In genomic region chr11:96899449-96900306, GRCm38 (mm10) we compare ENCODE assay signal across 10 mouse cellular contexts. TPM values are rescaled to one million over a fixed set of nuclear protein-coding genes. Genes with fewer than 3 reads are reported as not detected.
DNase-seq lines count a peak whose midpoint lies in the region; ATAC-seq and TF ChIP-seq lines count a peak whose summit lies in the region.
"Had no signal": no experiment of that assay in that cellular context is flagged by ENCODE, and none has a peak within 500 bp of the region (broad histone marks: within the 10 kb centered on the region; RNA-seq: fewer than 3 reads in every experiment).

No protein-coding gene starts in this region.

- DNase-seq in ES-E14 (ENCODE audit: low read depth, low spot score): peak; percentile 47
- DNase-seq in forebrain, embryonic 14.5 days (ENCODE audit: low spot score): peak; percentile 61
- DNase-seq in midbrain, embryonic 14.5 days: peak; percentile 68
- DNase-seq in left cerebral cortex, adult 11 months (ENCODE audit: low spot score): no peak
- no peak for DNase-seq in kidney, adult 8-10 months
- DNase-seq: heart, adult 18-20 months; kidney, postnatal 14 days; liver, embryonic 13.5 days had no signal

- H3K27ac ChIP-seq in ES-E14 (ENCODE audit: insufficient read depth, low read depth, low read length, poor library complexity, severe bottlenecking): peak overlapping the region; percentile 63; the same call in 1 of the 2 replicates
- peak overlapping the region; percentile 87 for H3K27ac ChIP-seq in forebrain, embryonic 14.5 days (ENCODE audit: low read depth, low read length)
- H3K27ac ChIP-seq in midbrain, embryonic 14.5 days (replicated peaks; ENCODE audit: low read depth, low read length): peak overlapping the region; percentile 77
- H3K27ac ChIP-seq: liver, embryonic 13.5 days had no signal

- H3K4me1 ChIP-seq in E14TG2a.4 (replicated peaks; ENCODE audit: low read depth, low read length) (peaks cover 76% of the 10 kb centered on the region), ES-E14 (ENCODE audit: control insufficient read depth in 2 of 2, insufficient read depth in 2 of 2, low read length in 2 of 2, poor library complexity in 1 of 2) (peaks cover 12 to 33% of the 10 kb centered on the region in 2 experiments)
- H3K4me1 ChIP-seq in forebrain, embryonic 14.5 days (ENCODE audit: control insufficient read depth, insufficient read depth, low read length): peaks cover 62% of the 10 kb centered on the region
- H3K4me1 ChIP-seq in midbrain, embryonic 14.5 days (ENCODE audit: control insufficient read depth, insufficient read depth, low read length): peaks cover 60% of the 10 kb centered on the region

- H3K9me3 ChIP-seq in E14TG2a.4 (ENCODE audit: low read length) (no peaks in the 10 kb centered on the region), ES-E14 (ENCODE audit: control insufficient read depth, insufficient read depth, low read depth, low read length) (no peaks in the 10 kb centered on the region)
- H3K9me3 ChIP-seq in forebrain, embryonic 14.5 days (replicated peaks; ENCODE audit: control insufficient read depth, low read length): no peaks in the 10 kb centered on the region
- no peaks in the 10 kb centered on the region for H3K9me3 ChIP-seq in midbrain, embryonic 14.5 days (ENCODE audit: control insufficient read depth, low read length)
- H3K9me3 ChIP-seq: liver, embryonic 13.5 days had no signal

- WGBS in forebrain, embryonic 14.5 days: 21% methylated on average over 13 of the region's 13 CpGs
- WGBS in midbrain, embryonic 14.5 days: 18% methylated on average over 13 of the region's 13 CpGs

- no peaks in the 10 kb centered on the region for H3K27me3 ChIP-seq in E14TG2a.4 (ENCODE audit: insufficient read depth, low read length)
- H3K27me3 ChIP-seq in forebrain, embryonic 14.5 days (replicated peaks; ENCODE audit: control insufficient read depth, insufficient read depth, low read length): no peaks in the 10 kb centered on the region
- H3K27me3 ChIP-seq in midbrain, embryonic 14.5 days (ENCODE audit: control insufficient read depth, insufficient read depth, low read length): no peaks in the 10 kb centered on the region

- H3K4me2 ChIP-seq in forebrain, embryonic 14.5 days (ENCODE audit: low read length): peak overlapping the region; percentile 35
- peak overlapping the region; percentile 18 for H3K4me2 ChIP-seq in midbrain, embryonic 14.5 days (ENCODE audit: low read length)
- H3K4me2 ChIP-seq: liver, embryonic 13.5 days had no signal

- H3K4me3 ChIP-seq in E14TG2a.4 (replicated peaks; ENCODE audit: low read length): peak overlapping the region; percentile 68
- H3K4me3 ChIP-seq in ES-E14 (ENCODE audit: insufficient read depth in 1 of 2, low read depth in 1 of 2, low read length in 2 of 2, poor library complexity in 1 of 2, severe bottlenecking in 1 of 2): peak overlapping the region; percentile 25 to 49; a peak in 2 of 4 replicates
- H3K4me3 ChIP-seq in forebrain, embryonic 14.5 days (ENCODE audit: low read depth, low read length): no peak overlapping the region
- no peak overlapping the region for H3K4me3 ChIP-seq in midbrain, embryonic 14.5 days (replicated peaks; ENCODE audit: low read depth, low read length)
- H3K4me3 ChIP-seq: liver, embryonic 13.5 days had no signal

- H3K36me3 ChIP-seq in E14TG2a.4 (ENCODE audit: insufficient read depth, low read length) (no peaks in the 10 kb centered on the region), ES-E14 (ENCODE audit: control insufficient read depth, insufficient read depth, low read length, poor library complexity, severe bottlenecking) (no peaks in the 10 kb centered on the region)
- H3K36me3 ChIP-seq in forebrain, embryonic 14.5 days (ENCODE audit: control insufficient read depth, insufficient read depth, low read length): no peaks in the 10 kb centered on the region
- no peaks in the 10 kb centered on the region for H3K36me3 ChIP-seq in midbrain, embryonic 14.5 days (ENCODE audit: control insufficient read depth, insufficient read depth, low read length)
- H3K36me3 ChIP-seq: liver, embryonic 13.5 days had no signal

- TF ChIP-seq CTCF in E14TG2a.4 (conservative IDR thresholded peaks at IDR 0.05; ENCODE audit: low read length): no peak

- H3K9ac ChIP-seq in ES-E14 (ENCODE audit: insufficient read depth, low read depth, low read length, poor library complexity, severe bottlenecking): peak overlapping the region; percentile 40; the same call in 1 of the 2 replicates
- peak overlapping the region; percentile 45; the same call in 1 of the 2 replicates for H3K9ac ChIP-seq in forebrain, embryonic 14.5 days (ENCODE audit: low read length)
- H3K9ac ChIP-seq in midbrain, embryonic 14.5 days (replicated peaks; ENCODE audit: low read length): no peak overlapping the region
- H3K9ac ChIP-seq: liver, embryonic 13.5 days had no signal

- in situ Hi-C loops in ES-E14 (cut with MboI; ENCODE audit: low sequenced_read_pairs in 2 of 2, unreplicated experiment in 2 of 2): no loop called here

- ATAC-seq in forebrain, embryonic 14.5 days: peak; percentile 51
- peak; percentile 59; the same call in 1 of the 2 replicates for ATAC-seq in midbrain, embryonic 14.5 days (ENCODE audit: low FRiP score, low TSS enrichment)
- no peak for ATAC-seq in granulocyte monocyte progenitor cell, adult 5-6 weeks (replicated peaks; ENCODE audit: poor library complexity, severe bottlenecking)

TF ChIP-seq in ES-E14, 5 proteins besides CTCF, POLR2A, EP300 and RAD21:
- no peak for TF ChIP-seq ZNF384 (IDR thresholded peaks at IDR 0.05; ENCODE audit: low read depth, low read length)
- no peak for TF ChIP-seq CHD2 (IDR thresholded peaks at IDR 0.05; ENCODE audit: low read depth, low read length)
- TF ChIP-seq ZC3H11A (IDR thresholded peaks at IDR 0.05; ENCODE audit: borderline replicate concordance, low read depth, low read length): no peak
- TF ChIP-seq HCFC1 (IDR thresholded peaks at IDR 0.05; ENCODE audit: borderline replicate concordance, insufficient read depth, low read length): no peak

RNA-seq across cellular contexts. Expression of gene Cdk5rap3, which starts 16.6 kb away (rescaled TPM):
- 87.5 and 134 TPM in 2 replicates for total RNA-seq in ES-E14 (2012; rRNA removed)
- polyA plus RNA-seq in forebrain, embryonic 14.5 days (2014; fragmentation: Nextera tagmentation; extraction: Ambion mirVana): 91.2 and 98.4 TPM in 2 replicates
- 85.2 and 90.2 TPM in 2 replicates for polyA plus RNA-seq in midbrain, embryonic 14.5 days (2014; fragmentation: Nextera tagmentation; extraction: Ambion mirVana)
- 53.6 and 66.7 TPM in 2 replicates for total RNA-seq in granulocyte monocyte progenitor cell, adult 5-6 weeks (2014; fragmentation: Nextera tagmentation)
- 68.4 and 68.9 TPM in 2 replicates for total RNA-seq in granulocyte monocyte progenitor cell, adult 5-6 weeks (2017)

RNA-seq across cellular contexts. Expression of gene Prr15l, which starts 28.2 kb away (rescaled TPM):
- 0.67 and 1.2 TPM in 2 replicates for total RNA-seq in ES-E14 (2012; rRNA removed)
- polyA plus RNA-seq in forebrain, embryonic 14.5 days (2014; fragmentation: Nextera tagmentation; extraction: Ambion mirVana): 0.09 TPM in 1 of 2 replicates, not detected in the other
- polyA plus RNA-seq in midbrain, embryonic 14.5 days (2014; fragmentation: Nextera tagmentation; extraction: Ambion mirVana): 0.16 and 0.24 TPM in 2 replicates
- total RNA-seq in granulocyte monocyte progenitor cell, adult 5-6 weeks (2014; fragmentation: Nextera tagmentation): not detected in 2 replicates
- total RNA-seq in granulocyte monocyte progenitor cell, adult 5-6 weeks (2017): 0.67 TPM in 1 of 2 replicates, not detected in the other

RNA-seq across cellular contexts. Expression of gene Pnpo, which starts 44.1 kb away (rescaled TPM):
- 24.0 and 27.7 TPM in 2 replicates for total RNA-seq in ES-E14 (2012; rRNA removed)
- 19.0 and 21.9 TPM in 2 replicates for polyA plus RNA-seq in forebrain, embryonic 14.5 days (2014; fragmentation: Nextera tagmentation; extraction: Ambion mirVana)
- 18.9 and 20.9 TPM in 2 replicates for polyA plus RNA-seq in midbrain, embryonic 14.5 days (2014; fragmentation: Nextera tagmentation; extraction: Ambion mirVana)
- total RNA-seq in granulocyte monocyte progenitor cell, adult 5-6 weeks (2014; fragmentation: Nextera tagmentation): 30.1 and 31.9 TPM in 2 replicates
- total RNA-seq in granulocyte monocyte progenitor cell, adult 5-6 weeks (2017): 35.0 and 42.1 TPM in 2 replicates

RNA-seq across cellular contexts. Expression of gene Copz2, which starts 50.0 kb away (rescaled TPM):
- 2.5 and 5.5 TPM in 2 replicates for total RNA-seq in ES-E14 (2012; rRNA removed)
- polyA plus RNA-seq in forebrain, embryonic 14.5 days (2014; fragmentation: Nextera tagmentation; extraction: Ambion mirVana): 14.7 and 15.0 TPM in 2 replicates
- 6.5 and 16.0 TPM in 2 replicates for polyA plus RNA-seq in midbrain, embryonic 14.5 days (2014; fragmentation: Nextera tagmentation; extraction: Ambion mirVana)
- 1.4 and 7.4 TPM in 2 replicates for total RNA-seq in granulocyte monocyte progenitor cell, adult 5-6 weeks (2014; fragmentation: Nextera tagmentation)
- total RNA-seq in granulocyte monocyte progenitor cell, adult 5-6 weeks (2017): 3.9 and 4.4 TPM in 2 replicates

Comparison
In these comparisons a context has a peak if more than half of its experiments do, and no peak if none do; other contexts are left out.
1. H3K4me3 ChIP-seq: peak in E14TG2a.4 (single experiment) and ES-E14 (2 of 2); none in forebrain, embryonic 14.5 days (single experiment) and midbrain, embryonic 14.5 days (single experiment).
2. DNase-seq: peak in ES-E14 (single experiment), forebrain, embryonic 14.5 days (single experiment) and midbrain, embryonic 14.5 days (single experiment); none in left cerebral cortex, adult 11 months (single experiment) and kidney, adult 8-10 months (0 of 2).
3. Peak in every context shown above with its lines, with median percentiles within 50 percentile points of each other: H3K27ac ChIP-seq.